Mouse (Mus musculus) CH12.LX (cell line): Measurements from ENCODE around the gene Ptdss2.

Experiments used
- CHD2 ChIP-seq: IDR thresholded peaks from 2 replicates; pipeline ENCODE4 v1.6.1; 2011; ENCODE audit warnings: low read length, improper control_type of control experiment
- CTCF ChIP-seq, 2 experiments: IDR thresholded peaks in 1 of 2; conservative IDR thresholded peaks in 1 of 2; 2 replicates each; pipeline ENCODE4 v1.5.1; 2011 to 2012; ENCODE audit warnings: low read depth in 2 of 2, low read length in 2 of 2, improper control_type of control experiment in 1 of 2, inconsistent platforms in 1 of 2, mild to moderate bottlenecking in 1 of 2, moderate library complexity in 1 of 2
- ZMIZ1 ChIP-seq: IDR thresholded peaks from 2 replicates; pipeline ENCODE4 v1.6.1; 2012; ENCODE audit warnings: low read depth, mild to moderate bottlenecking, inconsistent platforms, low read length, improper control_type of control experiment

- TF ChIP-seq CTCF (conservative IDR thresholded peaks at IDR 0.05 in 1 of 2, IDR thresholded peaks at IDR 0.05 in 1 of 2; ENCODE audit: low read depth in 2 of 2, low read length in 2 of 2), result no peak
- no peak for TF ChIP-seq CHD2
- no peak for TF ChIP-seq ZMIZ1
Observed at GRCm38 (mm10) chr7:141088473-141088872, 33.7 kb upstream of the Ptdss2 start.
